Mouse (Mus musculus) small intestine, adult 2 months (tissue): ENCODE measurements around the gene Zfp410.

ENCODE experiments used
- CTCF ChIP-seq: fragments of 200-500 bp; IDR thresholded peaks from 2 replicates; pipeline ENCODE4 v1.5.1; 2012; ENCODE audit warnings: low read depth, mild to moderate bottlenecking, control low read depth, inconsistent platforms, low read length, moderate library complexity, mixed read lengths; ENCODE audit not compliant: insufficient replicate concordance, insufficient read length; ENCODE audit errors: extremely low read depth
- POLR2A ChIP-seq: fragments of 200-500 bp; IDR thresholded peaks from 2 replicates; pipeline ENCODE4 v1.6.1; 2012; ENCODE audit warnings: low read depth, mild to moderate bottlenecking, control low read depth, inconsistent platforms, low read length, moderate library complexity

DNA sequence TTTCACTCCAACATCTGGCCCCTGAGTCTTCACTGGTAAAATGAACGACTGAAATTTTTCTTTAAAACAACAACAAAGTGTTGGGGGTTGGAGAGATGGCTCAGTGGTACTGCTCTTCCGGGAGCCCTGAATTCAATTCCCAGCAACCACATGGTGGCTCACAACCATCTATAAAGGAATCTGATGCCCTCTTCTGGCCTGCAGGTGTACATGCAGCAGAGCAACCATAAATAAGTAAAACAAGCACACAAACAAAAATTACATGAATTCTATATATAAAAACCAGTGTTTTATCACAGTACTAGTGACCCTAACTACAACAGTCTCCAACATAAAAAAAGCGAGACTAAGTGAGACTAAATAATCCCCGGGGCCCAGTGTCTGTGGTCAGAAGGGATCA, 39.9 kb upstream of the Zfp410 start:
- TF ChIP-seq CTCF = peak; percentile 17; the same call in 1 of the 2 replicates
- no peak for TF ChIP-seq POLR2A
